Mouse (Mus musculus): ENCODE measurements around the gene Golt1a. TPM values are rescaled to one million over a fixed set of nuclear protein-coding genes. Genes with fewer than 3 reads are reported as not detected.
A peak's percentile ranks its signal among the peaks of the same experiment; 100 is the strongest.

The Golt1a gene
- polyA plus RNA-seq, 1 experiment from 2014 or later: not detected

DNA sequence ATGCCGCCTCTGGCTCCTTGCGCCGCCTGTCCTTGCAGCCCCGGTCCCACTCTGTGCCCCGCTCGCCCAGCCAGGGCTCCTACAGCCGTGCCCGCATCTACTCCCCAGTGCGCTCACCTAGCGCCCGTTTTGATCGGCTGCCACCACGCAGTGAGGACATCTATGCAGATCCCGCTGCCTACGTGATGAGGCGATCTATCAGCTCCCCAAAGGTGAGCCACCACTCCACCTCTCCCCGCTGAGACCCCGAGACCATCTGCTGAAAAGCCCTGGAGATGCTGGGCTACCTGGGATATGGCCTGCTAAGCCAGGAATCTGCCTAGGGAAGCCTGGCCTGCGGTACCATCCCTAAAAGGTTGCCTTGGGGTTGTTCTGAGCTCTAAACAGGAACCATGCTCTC is 35.4 kb upstream of the Golt1a start:
- H3K27ac ChIP-seq (ENCODE audit: low read length): no peak overlapping the region
- peaks cover 17% of the 10 kb centered on the region for H3K36me3 ChIP-seq (ENCODE audit: control insufficient read depth, insufficient read depth, low read length)
- H3K9ac ChIP-seq (ENCODE audit: low read depth, low read length): no peak overlapping the region
- ATAC-seq: no peak
- H3K4me1 ChIP-seq (ENCODE audit: control insufficient read depth, insufficient read depth, low read length): no peaks in the 10 kb centered on the region; the same call in none of the 2 replicates
- no peaks in the 10 kb centered on the region for H3K27me3 ChIP-seq (ENCODE audit: control insufficient read depth, insufficient read depth, low read depth, low read length)
- no peak overlapping the region for H3K4me2 ChIP-seq (ENCODE audit: low read length)
- WGBS: 89% methylated on average over 19 of the region's 19 CpGs
- H3K9me3 ChIP-seq (replicated peaks; ENCODE audit: control insufficient read depth, low read length, poor library complexity, severe bottlenecking): no peaks in the 10 kb centered on the region
- H3K4me3 ChIP-seq (ENCODE audit: low read depth, low read length): no peak overlapping the region

DNA sequence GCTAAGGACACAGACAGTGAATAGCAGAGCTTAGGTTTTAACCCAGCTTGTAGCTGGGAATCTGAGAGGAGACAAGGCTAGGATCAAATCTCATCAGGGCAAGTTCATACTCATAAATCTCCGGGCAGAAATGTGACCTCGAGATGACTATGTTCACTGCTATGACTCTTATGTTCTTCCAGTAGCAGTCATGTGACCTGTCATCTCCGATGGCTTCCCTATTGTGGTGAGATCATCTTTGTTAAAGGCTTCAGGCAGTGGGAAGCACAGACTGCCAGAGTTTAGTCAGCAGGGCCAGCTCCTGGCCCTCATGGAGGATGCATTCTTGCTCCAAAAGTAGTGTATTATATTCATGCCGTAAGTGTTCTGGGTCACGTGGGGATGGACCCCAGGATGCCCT is 32.6 kb upstream of the Golt1a start:
- H3K4me3 ChIP-seq (ENCODE audit: low read depth, low read length): no peak overlapping the region
- H3K27ac ChIP-seq (ENCODE audit: low read length): no peak overlapping the region
- H3K36me3 ChIP-seq (ENCODE audit: control insufficient read depth, insufficient read depth, low read length): peaks cover 19% of the 10 kb centered on the region
- no peak overlapping the region for H3K9ac ChIP-seq (ENCODE audit: low read depth, low read length)
- peaks cover 5% of the 10 kb centered on the region for H3K4me1 ChIP-seq (ENCODE audit: control insufficient read depth, insufficient read depth, low read length)
- 65% methylated on average over 5 of the region's 5 CpGs for WGBS
- H3K4me2 ChIP-seq (ENCODE audit: low read length): no peak overlapping the region
- no peak for ATAC-seq
- H3K27me3 ChIP-seq (ENCODE audit: control insufficient read depth, insufficient read depth, low read depth, low read length): no peaks in the 10 kb centered on the region
- H3K9me3 ChIP-seq (replicated peaks; ENCODE audit: control insufficient read depth, low read length, poor library complexity, severe bottlenecking): no peaks in the 10 kb centered on the region

DNA sequence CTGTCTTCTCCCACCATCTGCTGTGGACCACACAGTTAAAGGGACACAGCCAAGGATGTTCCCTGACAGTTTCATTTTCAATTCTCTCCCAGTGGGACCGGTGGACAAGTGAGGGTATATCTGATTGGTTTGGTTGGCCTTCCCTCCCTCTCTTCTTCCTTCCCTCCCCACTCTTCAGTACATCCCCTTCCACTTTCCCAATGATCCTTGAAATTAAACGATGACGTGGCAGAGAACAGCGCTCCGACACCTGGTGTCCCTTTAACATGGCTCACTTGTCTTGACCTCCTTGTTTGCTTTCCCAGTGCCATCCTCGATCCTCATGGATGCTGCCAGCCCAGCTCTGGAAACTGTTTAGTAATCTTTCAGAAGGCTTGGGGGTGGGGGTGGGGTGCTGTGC is 31.1 kb upstream of the Golt1a start:
- H3K27me3 ChIP-seq (ENCODE audit: control insufficient read depth, insufficient read depth, low read depth, low read length): no peaks in the 10 kb centered on the region
- 65% methylated on average over 6 of the region's 6 CpGs for WGBS
- H3K9ac ChIP-seq (ENCODE audit: low read depth, low read length): no peak overlapping the region
- H3K9me3 ChIP-seq (replicated peaks; ENCODE audit: control insufficient read depth, low read length, poor library complexity, severe bottlenecking): no peaks in the 10 kb centered on the region
- H3K4me1 ChIP-seq (ENCODE audit: control insufficient read depth, insufficient read depth, low read length): peaks cover 5% of the 10 kb centered on the region
- no peak overlapping the region for H3K4me3 ChIP-seq (ENCODE audit: low read depth, low read length)
- H3K36me3 ChIP-seq (ENCODE audit: control insufficient read depth, insufficient read depth, low read length): peaks cover 24% of the 10 kb centered on the region
- no peak overlapping the region for H3K4me2 ChIP-seq (ENCODE audit: low read length)
- no peak overlapping the region for H3K27ac ChIP-seq (ENCODE audit: low read length)
- no peak for ATAC-seq

DNA sequence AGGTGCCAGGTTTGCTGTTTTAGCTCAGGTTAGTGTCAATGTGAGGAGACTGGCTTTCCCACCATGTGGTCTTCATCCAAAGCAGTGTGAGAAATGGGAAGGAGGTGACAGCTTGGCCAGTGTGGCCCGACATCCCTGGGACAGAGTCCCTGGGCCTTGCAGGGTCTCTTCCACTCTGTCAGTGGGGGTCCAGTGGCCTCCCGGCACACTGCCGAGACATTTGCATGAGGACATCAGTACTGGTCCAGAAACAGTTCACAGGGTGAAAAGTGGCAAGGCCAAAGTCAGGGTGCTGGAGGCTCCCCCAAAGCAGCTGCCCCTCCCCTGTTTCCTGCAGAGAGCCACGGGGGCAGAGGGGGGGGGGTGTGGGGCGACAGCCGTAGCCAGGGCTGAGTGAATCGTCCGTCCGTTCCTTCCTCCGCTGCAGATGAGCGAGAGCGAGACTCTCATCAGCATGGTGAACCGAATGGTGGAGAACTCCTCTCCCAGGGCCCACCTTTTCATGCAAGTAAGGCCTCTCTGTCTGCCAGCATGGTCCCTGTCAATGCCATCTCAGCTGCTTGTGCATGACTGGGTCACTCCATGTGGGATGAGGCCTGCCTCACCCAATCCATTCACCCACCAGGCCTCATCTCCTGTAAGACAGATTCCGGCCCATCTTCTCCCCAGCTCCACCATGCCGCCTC is 30.5 kb upstream of the Golt1a start:
- no peaks in the 10 kb centered on the region for H3K27me3 ChIP-seq (ENCODE audit: control insufficient read depth, insufficient read depth, low read depth, low read length)
- peaks cover 21% of the 10 kb centered on the region for H3K36me3 ChIP-seq (ENCODE audit: control insufficient read depth, insufficient read depth, low read length)
- H3K27ac ChIP-seq (ENCODE audit: low read length): peak overlapping the region; percentile 30; the same call in 1 of the 2 replicates
- H3K9me3 ChIP-seq (replicated peaks; ENCODE audit: control insufficient read depth, low read length, poor library complexity, severe bottlenecking): no peaks in the 10 kb centered on the region
- ATAC-seq: peak; percentile 22
- H3K4me3 ChIP-seq (ENCODE audit: low read depth, low read length): no peak overlapping the region
- 68% methylated on average over 15 of the region's 15 CpGs for WGBS
- H3K9ac ChIP-seq (ENCODE audit: low read depth, low read length): peak overlapping the region; percentile 14; the same call in 1 of the 2 replicates
- H3K4me2 ChIP-seq (ENCODE audit: low read length): no peak overlapping the region
- peaks cover 5% of the 10 kb centered on the region for H3K4me1 ChIP-seq (ENCODE audit: control insufficient read depth, insufficient read depth, low read length)

DNA sequence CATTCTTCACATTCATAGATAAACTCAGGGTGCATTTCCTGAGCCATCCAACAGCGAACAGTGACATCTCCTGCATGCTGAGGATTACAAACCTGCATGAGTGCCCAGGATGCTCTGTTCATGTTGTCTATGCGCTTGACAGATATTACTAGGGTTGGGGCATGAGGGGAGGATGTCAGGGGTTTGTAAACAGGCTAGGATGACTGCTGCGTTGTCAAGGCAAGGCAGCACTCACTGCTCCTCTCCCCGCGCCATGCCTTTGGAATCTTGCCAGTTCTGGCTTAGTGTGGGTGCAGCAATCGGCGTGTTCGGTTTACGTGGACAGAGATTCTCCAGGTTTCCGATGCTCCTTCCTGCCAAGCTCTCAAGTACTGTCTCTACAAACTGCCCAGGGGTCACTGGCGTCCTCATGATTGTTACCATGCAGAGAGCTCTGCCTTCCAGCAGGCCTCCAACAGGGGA is 29.9 kb upstream of the Golt1a start:
- Histone ChIP-seq H3K9ac (ENCODE audit: low read depth, low read length) (peak overlapping the region; percentile 14; the same call in 1 of the 2 replicates), H3K27ac (ENCODE audit: low read length) (peak overlapping the region; percentile 30; the same call in 1 of the 2 replicates)
- ATAC-seq: no peak

DNA sequence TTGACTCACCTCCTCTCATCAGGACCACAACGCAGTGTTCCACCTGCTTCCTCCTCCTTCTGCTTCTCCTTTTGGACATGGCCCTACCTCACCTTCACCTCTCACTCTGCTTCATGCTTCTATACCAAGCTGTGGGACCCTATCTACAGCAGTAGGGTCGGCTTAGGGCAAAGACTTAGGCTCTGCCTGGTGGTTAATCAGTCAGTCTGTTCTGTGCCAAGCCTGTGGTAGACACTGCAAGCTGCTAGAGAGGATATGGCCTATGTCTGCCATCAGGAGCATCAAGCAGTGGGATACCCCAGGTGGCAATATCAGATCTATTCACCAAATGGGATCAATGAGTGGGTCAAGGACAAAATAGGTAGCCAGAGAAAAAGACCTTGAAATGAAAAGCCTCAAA is 29.1 kb upstream of the Golt1a start:
- H3K27me3 ChIP-seq (ENCODE audit: control insufficient read depth, insufficient read depth, low read depth, low read length): no peaks in the 10 kb centered on the region
- no peak overlapping the region for H3K27ac ChIP-seq (ENCODE audit: low read length)
- no peaks in the 10 kb centered on the region for H3K9me3 ChIP-seq (replicated peaks; ENCODE audit: control insufficient read depth, low read length, poor library complexity, severe bottlenecking)
- WGBS: 96% methylated on average over 2 of the region's 2 CpGs
- ATAC-seq: no peak
- peaks cover 25% of the 10 kb centered on the region for H3K36me3 ChIP-seq (ENCODE audit: control insufficient read depth, insufficient read depth, low read length)
- H3K4me2 ChIP-seq (ENCODE audit: low read length): no peak overlapping the region
- no peak overlapping the region for H3K9ac ChIP-seq (ENCODE audit: low read depth, low read length)
- H3K4me1 ChIP-seq (ENCODE audit: control insufficient read depth, insufficient read depth, low read length): peaks cover 5% of the 10 kb centered on the region
- H3K4me3 ChIP-seq (ENCODE audit: low read depth, low read length): no peak overlapping the region

More for the DNA sequence above, 29.9 kb upstream of the Golt1a start:
- peaks cover 5% of the 10 kb centered on the region for H3K4me1 ChIP-seq (ENCODE audit: control insufficient read depth, insufficient read depth, low read length)
- WGBS: 67% methylated on average over 11 of the region's 11 CpGs
- H3K9me3 ChIP-seq (replicated peaks; ENCODE audit: control insufficient read depth, low read length, poor library complexity, severe bottlenecking): no peaks in the 10 kb centered on the region
- no peaks in the 10 kb centered on the region for H3K27me3 ChIP-seq (ENCODE audit: control insufficient read depth, insufficient read depth, low read depth, low read length)
- H3K36me3 ChIP-seq (ENCODE audit: control insufficient read depth, insufficient read depth, low read length): peaks cover 19% of the 10 kb centered on the region
- no peak overlapping the region for H3K4me2 ChIP-seq (ENCODE audit: low read length)
- no peak overlapping the region for H3K4me3 ChIP-seq (ENCODE audit: low read depth, low read length)

DNA sequence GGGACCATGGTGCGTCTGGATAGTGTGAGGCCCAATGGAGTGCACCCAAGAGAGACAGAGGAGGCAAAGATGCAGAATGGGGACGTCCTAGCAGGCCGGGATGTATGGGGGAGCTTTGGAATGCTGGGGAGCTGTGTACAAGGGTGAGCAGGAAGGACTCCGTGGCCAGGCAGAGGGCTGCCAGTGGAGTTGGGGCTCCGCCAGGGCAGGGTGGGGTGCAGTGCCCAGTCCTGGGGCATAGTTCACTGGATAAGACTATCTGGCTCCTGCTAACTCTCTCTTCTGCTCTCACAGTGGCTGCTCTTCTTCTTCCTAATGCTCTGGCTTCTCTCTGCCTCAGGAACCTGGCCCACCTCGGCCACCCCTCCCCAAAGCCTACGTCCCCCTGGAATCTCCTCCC is 23.7 kb upstream of the Golt1a start:
- Histone ChIP-seq H3K36me3 (ENCODE audit: control insufficient read depth, insufficient read depth, low read length) (peaks cover 24% of the 10 kb centered on the region), H3K27ac (ENCODE audit: low read length) (no peak overlapping the region), H3K27me3 (ENCODE audit: control insufficient read depth, insufficient read depth, low read depth, low read length) (no peaks in the 10 kb centered on the region), H3K4me2 (ENCODE audit: low read length) (no peak overlapping the region), H3K4me1 (ENCODE audit: control insufficient read depth, insufficient read depth, low read length) (no peaks in the 10 kb centered on the region), H3K4me3 (ENCODE audit: low read depth, low read length) (no peak overlapping the region), H3K9me3 (replicated peaks; ENCODE audit: control insufficient read depth, low read length, poor library complexity, severe bottlenecking) (no peaks in the 10 kb centered on the region), H3K9ac (ENCODE audit: low read depth, low read length) (no peak overlapping the region)
- WGBS: 82% methylated on average over 7 of the region's 7 CpGs
- no peak for ATAC-seq

DNA sequence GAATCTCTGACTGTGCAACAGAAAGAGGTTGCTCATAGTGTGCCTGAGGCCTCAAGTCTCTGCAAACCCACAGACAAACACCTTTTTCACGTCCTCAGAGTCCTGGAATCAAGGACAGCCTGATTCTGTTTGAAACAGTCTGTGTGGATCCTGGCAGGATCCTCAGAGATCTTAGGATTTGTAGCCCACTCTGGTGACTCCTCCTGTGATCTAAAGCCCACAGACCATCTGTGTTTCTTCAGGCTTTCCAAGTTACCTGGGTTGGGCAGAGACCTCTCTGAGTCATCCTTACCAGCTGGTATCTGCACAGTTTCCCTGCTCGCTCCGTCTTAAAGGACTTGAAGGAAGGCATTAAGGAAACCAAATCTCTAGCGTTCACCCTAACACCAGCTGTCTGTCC is 22.5 kb upstream of the Golt1a start:
- no peak overlapping the region for H3K4me3 ChIP-seq (ENCODE audit: low read depth, low read length)
- no peak for ATAC-seq
- H3K4me2 ChIP-seq (ENCODE audit: low read length): no peak overlapping the region
- no peaks in the 10 kb centered on the region for H3K9me3 ChIP-seq (replicated peaks; ENCODE audit: control insufficient read depth, low read length, poor library complexity, severe bottlenecking)
- H3K27ac ChIP-seq (ENCODE audit: low read length): no peak overlapping the region
- H3K4me1 ChIP-seq (ENCODE audit: control insufficient read depth, insufficient read depth, low read length): no peaks in the 10 kb centered on the region
- 91% methylated on average over 4 of the region's 4 CpGs for WGBS
- peaks cover 23% of the 10 kb centered on the region for H3K36me3 ChIP-seq (ENCODE audit: control insufficient read depth, insufficient read depth, low read length)
- no peak overlapping the region for H3K9ac ChIP-seq (ENCODE audit: low read depth, low read length)
- no peaks in the 10 kb centered on the region for H3K27me3 ChIP-seq (ENCODE audit: control insufficient read depth, insufficient read depth, low read depth, low read length)

DNA sequence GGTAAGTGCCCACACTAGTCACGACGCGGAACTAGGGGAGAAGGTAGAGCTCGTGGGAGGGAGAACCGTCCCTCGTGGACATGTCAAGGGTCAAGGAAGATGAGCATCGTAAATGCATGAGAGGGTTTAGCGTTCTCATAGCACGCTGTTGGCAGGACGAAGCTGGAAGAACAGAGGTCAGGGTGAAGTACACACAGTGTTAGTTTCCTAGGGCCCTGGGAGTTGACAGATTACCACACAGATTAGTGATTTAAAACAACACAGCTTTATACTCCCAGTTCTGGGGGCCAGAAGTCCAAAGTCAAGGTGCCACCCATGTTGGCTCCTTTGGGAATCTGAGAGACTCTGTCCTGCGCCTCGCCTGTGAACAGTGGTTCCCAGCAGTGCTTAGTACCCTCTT is 21.7 kb upstream of the Golt1a start:
- no peaks in the 10 kb centered on the region for H3K4me1 ChIP-seq (ENCODE audit: control insufficient read depth, insufficient read depth, low read length)
- no peak overlapping the region for H3K9ac ChIP-seq (ENCODE audit: low read depth, low read length)
- no peaks in the 10 kb centered on the region for H3K9me3 ChIP-seq (replicated peaks; ENCODE audit: control insufficient read depth, low read length, poor library complexity, severe bottlenecking)
- H3K4me3 ChIP-seq (ENCODE audit: low read depth, low read length): no peak overlapping the region
- no peaks in the 10 kb centered on the region for H3K27me3 ChIP-seq (ENCODE audit: control insufficient read depth, insufficient read depth, low read depth, low read length)
- no peak overlapping the region for H3K27ac ChIP-seq (ENCODE audit: low read length)
- peaks cover 23% of the 10 kb centered on the region for H3K36me3 ChIP-seq (ENCODE audit: control insufficient read depth, insufficient read depth, low read length)
- H3K4me2 ChIP-seq (ENCODE audit: low read length): no peak overlapping the region
- 93% methylated on average over 12 of the region's 12 CpGs for WGBS
- ATAC-seq: no peak
